Mouse (Mus musculus): ENCODE measurements around the gene Cklf. TPM values are rescaled to one million over a fixed set of nuclear protein-coding genes. Genes with fewer than 3 reads are reported as not detected.

The Cklf gene
- 100 to 1,000 TPM in 1 of 2 experiments, 10 to 100 TPM in 1; 85.6 to 108 TPM for polyA plus RNA-seq (2017; shearing (Covaris generic))

GRCm38 (mm10) chr8:104250439-104251367 lies at the start of gene Cklf:
Cklf (plus strand) TSS chr8:104250861.

GRCm38 (mm10) chr8:104248276-104248675 lies 2.4 kb upstream of the Cklf start, which contains the start of gene Tk2:
Tk2 (minus strand) TSS chr8:104248558.

GRCm38 (mm10) chr8:104293081-104293480 lies 42.4 kb downstream of the Cklf start, which contains the start of gene Cmtm2a:
Cmtm2a (minus strand) TSS chr8:104293181.

GRCm38 (mm10) chr8:104309441-104310155 lies 58.9 kb downstream of the Cklf start, which contains the start of the genes Gm45711 and Cmtm1:
Gm45711 (minus strand) TSS chr8:104310081.
Cmtm1 (minus strand) TSS chr8:104310145.

Other genes starting within 250 kb of the Cklf start
- under 1 TPM; 0.06 to 0.19 TPM for gene Cdh5, start 149.2 kb upstream of the Cklf start, polyA plus RNA-seq (2017; shearing (Covaris generic))
- gene Bean1, start 80.4 kb upstream of the Cklf start, polyA plus RNA-seq (2017; shearing (Covaris generic)) = under 1 TPM in 1 of 2 experiments, not detected in 1; 0.34 TPM
- 10 to 100 TPM; 61.4 to 69.4 TPM for gene Tk2, start 2.3 kb upstream of the Cklf start, polyA plus RNA-seq (2017; shearing (Covaris generic))
- under 1 TPM in 1 of 2 experiments, not detected in 1; 0.48 TPM for gene Cmtm2a, start 42.3 kb downstream of the Cklf start, polyA plus RNA-seq (2017; shearing (Covaris generic))
- not detected for gene Gm45711, start 59.2 kb downstream of the Cklf start, polyA plus RNA-seq (2017; shearing (Covaris generic))
- under 1 TPM in 1 of 2 experiments, not detected in 1; 0.31 TPM for gene Cmtm1, start 59.3 kb downstream of the Cklf start, polyA plus RNA-seq (2017; shearing (Covaris generic))
- gene Gm11020, start 70.7 kb downstream of the Cklf start, polyA plus RNA-seq (2017; shearing (Covaris generic)) = not detected
- gene Cmtm2b, start 71.4 kb downstream of the Cklf start, polyA plus RNA-seq (2017; shearing (Covaris generic)) = not detected
- gene Cmtm3, start 88.5 kb downstream of the Cklf start, polyA plus RNA-seq (2017; shearing (Covaris generic)) = 10 to 100 TPM; 20.2 to 24.7 TPM
- under 1 TPM; 0.49 to 0.91 TPM for gene Cmtm4, start 144.9 kb downstream of the Cklf start, polyA plus RNA-seq (2017; shearing (Covaris generic))
- gene Dync1li2, start 192.2 kb downstream of the Cklf start, polyA plus RNA-seq (2017; shearing (Covaris generic)) = 10 to 100 TPM; 29.0 to 38.0 TPM